In genomic region chr2:12154676-12155075, GRCm38 (mm10) we compare ENCODE assay signal across 13 mouse cellular contexts.
A peak's percentile ranks its signal among the peaks of the same experiment; 100 is the strongest.
DNase-seq lines count a peak whose midpoint lies in the region; ATAC-seq and TF ChIP-seq lines count a peak whose summit lies in the region.
"Had no signal": no experiment of that assay in that cellular context is flagged by ENCODE, and none has a peak within 500 bp of the region (broad histone marks: within the 10 kb centered on the region; RNA-seq: fewer than 3 reads in every experiment).

No protein-coding gene starts in this region.

- H3K27me3 ChIP-seq in lung, embryonic 14.5 days (ENCODE audit: insufficient read depth, low read length), result no peaks in the 10 kb centered on the region
- no peaks in the 10 kb centered on the region for H3K27me3 ChIP-seq in intestine, embryonic 15.5 days (replicated peaks)
- no peaks in the 10 kb centered on the region for H3K27me3 ChIP-seq in stomach, postnatal 0 days (ENCODE audit: control insufficient read depth, insufficient read depth, low read length)
- H3K27me3 ChIP-seq: liver, embryonic 15.5 days had no signal

- intact Hi-C loops in heart, postnatal 36 days (cut with DNase I), result loop anchor here (5.0 kb wide), 1 partner anchor 138 kb away; no protein-coding TSS in a partner anchor
- intact Hi-C loops in left cerebral cortex, adult 2 months (cut with DNase I), result loop anchor here (5.0 kb wide), 2 partner anchors 102 to 233 kb away; no protein-coding TSS in a partner anchor

- H3K9ac ChIP-seq in lung, embryonic 14.5 days, result no peak overlapping the region
- no peak overlapping the region for H3K9ac ChIP-seq in intestine, embryonic 15.5 days
- H3K9ac ChIP-seq in stomach, postnatal 0 days (ENCODE audit: low read length), result no peak overlapping the region
- H3K9ac ChIP-seq: liver, embryonic 15.5 days had no signal

- no peak overlapping the region; the same call in 1 of the 2 replicates for H3K27ac ChIP-seq in lung, embryonic 14.5 days (ENCODE audit: low read depth)
- 0 out of 2 replicates have a peak overlapping the region, but pooled peaks have one; percentile 48 for H3K27ac ChIP-seq in intestine, embryonic 15.5 days
- H3K27ac ChIP-seq in stomach, postnatal 0 days (replicated peaks), result no peak overlapping the region
- no peak overlapping the region for H3K27ac ChIP-seq in left cerebral cortex, adult 2 months
- H3K27ac ChIP-seq: liver, embryonic 15.5 days had no signal

- H3K4me1 ChIP-seq in lung, embryonic 14.5 days (ENCODE audit: insufficient read depth), result peaks cover 8% of the 10 kb centered on the region
- H3K4me1 ChIP-seq in intestine, embryonic 15.5 days (replicated peaks), result peaks cover 11% of the 10 kb centered on the region
- no peaks in the 10 kb centered on the region for H3K4me1 ChIP-seq in stomach, postnatal 0 days (replicated peaks; ENCODE audit: control insufficient read depth, insufficient read depth)
- H3K4me1 ChIP-seq: liver, embryonic 15.5 days had no signal

- H3K9me3 ChIP-seq in lung, embryonic 14.5 days (ENCODE audit: low read depth, low read length), result no peaks in the 10 kb centered on the region
- H3K9me3 ChIP-seq in intestine, embryonic 15.5 days, result no peaks in the 10 kb centered on the region
- no peaks in the 10 kb centered on the region for H3K9me3 ChIP-seq in stomach, postnatal 0 days (ENCODE audit: control insufficient read depth, low read length)
- H3K9me3 ChIP-seq: liver, embryonic 15.5 days had no signal

- peak; percentile 55; the same call in 1 of the 2 replicates for ATAC-seq in lung, embryonic 14.5 days (ENCODE audit: insufficient read depth)
- no peak for ATAC-seq in intestine, embryonic 15.5 days
- peak; percentile 18; the same call in 1 of the 2 replicates for ATAC-seq in stomach, postnatal 0 days (ENCODE audit: low FRiP score, low TSS enrichment)
- ATAC-seq: CD4-positive, CD25-positive, alpha-beta regulatory T cell, adult 4 months had no signal

- peak; percentile 13 for DNase-seq in heart, adult 8-10 months (ENCODE audit: low spot score)
- DNase-seq in heart, postnatal 36 days, result no peak
- peak; percentile 82 for DNase-seq in lung, embryonic 14.5 days
- DNase-seq in lung, postnatal 4 days, result no peak
- DNase-seq in stomach, postnatal 0 days (ENCODE audit: low spot score), result no peak
- DNase-seq in left cerebral cortex, adult 2 months (ENCODE audit: extremely low spot score in 1 of 2, low spot score in 2 of 2), result no peak
- DNase-seq: adrenal gland, postnatal 14 days; cerebellum, adult 11-12 months; kidney, adult 8-10 months; right cerebral cortex, postnatal 25 days had no signal

- WGBS in lung, embryonic 14.5 days, result 60% methylated on average over 6 of the region's 6 CpGs
- WGBS in intestine, embryonic 15.5 days, result 67% methylated on average over 6 of the region's 6 CpGs
- 60% methylated on average over 6 of the region's 6 CpGs for WGBS in stomach, postnatal 0 days

- no peak for TF ChIP-seq EP300 in stomach, postnatal 0 days (optimal IDR thresholded peaks at IDR 0.05)

- H3K36me3 ChIP-seq in lung, embryonic 14.5 days (ENCODE audit: insufficient read depth), result no peaks in the 10 kb centered on the region; the same call in 1 of the 2 replicates
- H3K36me3 ChIP-seq in intestine, embryonic 15.5 days, result no peaks in the 10 kb centered on the region
- no peaks in the 10 kb centered on the region for H3K36me3 ChIP-seq in stomach, postnatal 0 days (ENCODE audit: control insufficient read depth, insufficient read depth, low read length)
- H3K36me3 ChIP-seq: liver, embryonic 15.5 days had no signal

- no peak for TF ChIP-seq CTCF in lung, embryonic 14.5 days (IDR thresholded peaks at IDR 0.05; ENCODE audit: low read depth)
- no peak for TF ChIP-seq CTCF in stomach, postnatal 0 days (IDR thresholded peaks at IDR 0.05; ENCODE audit: low read depth)
- TF ChIP-seq CTCF in left cerebral cortex, adult 2 months (IDR thresholded peaks at IDR 0.05), result no peak

- H3K4me2 ChIP-seq in lung, embryonic 14.5 days, result no peak overlapping the region
- H3K4me2 ChIP-seq in intestine, embryonic 15.5 days (replicated peaks), result no peak overlapping the region
- H3K4me2 ChIP-seq in stomach, postnatal 0 days (replicated peaks; ENCODE audit: low read depth), result no peak overlapping the region
- H3K4me2 ChIP-seq: liver, embryonic 15.5 days had no signal

- H3K4me3 ChIP-seq in lung, embryonic 14.5 days (ENCODE audit: low read depth, low read length), result no peak overlapping the region
- no peak overlapping the region for H3K4me3 ChIP-seq in intestine, embryonic 15.5 days (replicated peaks)
- H3K4me3 ChIP-seq in stomach, postnatal 0 days (ENCODE audit: low read depth, low read length), result no peak overlapping the region
- no peak overlapping the region for H3K4me3 ChIP-seq in left cerebral cortex, adult 2 months
- H3K4me3 ChIP-seq: liver, embryonic 15.5 days had no signal

Comparison
In these comparisons a context has a peak if more than half of its experiments do, and no peak if none do; other contexts are left out.
1. DNase-seq: peak in heart, adult 8-10 months (single experiment) and lung, embryonic 14.5 days (single experiment); none in heart, postnatal 36 days (0 of 2), lung, postnatal 4 days (0 of 2), stomach, postnatal 0 days (single experiment) and left cerebral cortex, adult 2 months (0 of 2).